Mouse (Mus musculus) left cerebral cortex, postnatal 14 days (tissue): Measurements from ENCODE around the gene Atn1. TPM values are rescaled to one million over a fixed set of nuclear protein-coding genes. Genes with fewer than 3 reads are reported as not detected.
"Not testable (repeated sequence)": the region's sequence is repeated elsewhere in the genome, so short reads cannot be mapped to it uniquely, and the experiment has no call there.

Experiments used
- DNase-seq, 2 experiments: peaks; one replicate each; pipeline ENCODE4 v3.0.0; 2021 to 2022; ENCODE audit warnings: low spot score in 2 of 2, mixed read lengths in 1 of 2
- intact Hi-C: fragments of 180-260 bp; cut with DNase I; formaldehyde crosslinking; loops from one replicate; pipeline ENCODE4 v1.15.1; 2025
- long read RNA-seq, 2 experiments: library from polyadenylated mRNA; stranded (forward); transcript quantifications; one replicate each; pipeline ENCODE4 v2.0.0; 2021
- total RNA-seq, 2 experiments: library from RNA; stranded (reverse); gene quantifications; 2 replicates each; pipeline ENCODE4 v1.2.3; 2021

Atn1 gene
- 100 to 1,000 TPM; 147 to 166 TPM for total RNA-seq
- long read RNA-seq, experiment 1, partial matches to known transcripts = 5 of 9 reads
- long read RNA-seq, experiment 1, other reads (novel, unspliced or antisense) = 4 of 9 reads
- long read RNA-seq, experiment 2, partial matches to known transcripts = 14 of 16 reads
- long read RNA-seq, experiment 2, other reads (novel, unspliced or antisense) = 2 of 16 reads

DNA sequence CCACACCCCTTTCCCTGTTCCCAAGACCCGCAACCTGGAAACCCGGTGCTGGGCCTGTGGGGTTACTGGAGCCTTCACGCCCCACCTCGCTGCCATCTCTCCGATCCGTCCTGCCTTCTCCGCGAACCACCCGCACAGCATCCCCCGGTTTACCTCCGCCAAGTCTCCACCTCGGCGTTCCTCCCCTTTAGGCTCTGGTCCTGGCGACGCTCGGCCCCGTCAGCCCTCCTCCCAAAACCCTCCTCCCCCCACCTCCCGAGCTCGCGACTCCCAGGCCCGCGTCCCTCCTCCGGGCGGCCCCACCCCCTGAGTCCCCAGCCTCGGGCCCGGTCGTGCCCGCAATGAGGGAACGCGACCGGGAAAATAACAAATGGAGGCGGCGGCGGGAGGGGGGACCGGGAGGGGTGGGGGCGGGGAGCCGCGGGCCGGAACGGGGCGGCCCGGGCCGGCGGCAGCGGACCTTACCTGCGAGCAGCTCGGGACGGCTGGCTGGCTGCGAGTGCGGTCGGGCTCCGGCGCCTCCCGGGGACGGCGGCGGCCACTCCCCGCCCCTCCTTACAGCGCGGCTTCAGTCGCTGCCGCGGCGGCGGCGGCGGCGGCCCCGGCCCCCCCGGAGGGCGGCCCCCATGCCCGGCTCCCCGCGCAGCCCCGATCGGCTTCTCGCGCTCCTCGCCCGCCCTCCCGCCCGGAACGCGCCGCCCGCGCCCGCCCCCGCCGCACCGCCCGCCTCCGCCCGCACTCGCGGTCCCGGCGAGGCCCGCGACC, at the start of gene Atn1, which contains the start of gene Gm45234:
Gene Atn1, minus strand, starts transcription at position 694 of the 765 bp plus-strand sequence.
Gene Gm45234, minus strand, starts transcription at position 191 of the 765 bp plus-strand sequence.
- intact Hi-C loops = no loop called here

DNA sequence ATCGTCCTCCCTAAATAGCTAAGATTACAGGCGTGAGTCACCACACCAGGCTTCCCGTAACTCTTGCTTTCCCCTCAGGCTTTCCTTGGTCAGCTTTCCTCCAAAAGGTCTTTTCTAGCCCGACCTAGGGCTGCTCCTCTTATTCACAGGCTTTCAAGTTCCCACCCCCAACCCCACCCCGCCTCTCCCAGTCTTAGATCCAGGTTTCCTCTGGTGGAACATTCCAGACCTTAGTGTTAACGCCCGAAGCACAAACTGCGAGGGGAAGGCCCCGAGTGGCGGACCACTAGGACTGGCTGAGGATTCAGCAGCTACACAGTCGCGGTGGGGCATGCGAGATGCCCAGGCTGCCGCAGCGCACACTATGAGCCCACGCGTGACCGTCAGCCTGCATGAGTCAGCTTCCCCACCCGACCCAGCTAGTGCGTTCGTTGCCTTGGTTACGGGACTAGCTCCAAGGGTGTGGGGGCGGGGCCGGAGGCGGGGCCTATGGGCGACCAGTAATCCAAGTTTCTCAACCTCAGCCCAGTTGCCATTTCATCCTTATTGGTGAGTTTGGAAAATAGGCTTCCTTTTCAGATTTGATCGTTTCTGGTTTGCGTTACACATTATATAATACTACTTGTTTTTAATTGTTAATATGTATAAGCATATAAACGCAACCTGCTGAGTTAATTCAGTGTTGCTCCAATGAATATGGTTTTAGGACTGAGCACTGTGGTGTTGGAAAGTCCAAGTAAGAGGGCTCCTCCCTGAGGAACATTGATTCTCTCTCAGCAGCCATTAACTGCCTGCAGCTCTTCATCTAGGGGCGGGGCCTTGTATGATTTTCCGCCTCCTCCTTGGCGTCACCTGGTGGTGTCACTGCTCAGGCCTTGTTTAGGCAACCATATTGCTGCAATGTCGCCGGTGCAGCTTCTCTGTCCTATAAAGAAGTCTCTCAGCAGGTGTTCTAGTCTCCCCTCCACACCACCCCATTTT, 49.3 kb upstream of the Atn1 start:
- DNase-seq = peak; percentile 96 to 99
- intact Hi-C loops = loop anchor here (2.0 kb wide), 1 partner anchor 37 kb away; the partner anchor contains the start of gene Eno2

More for the DNA sequence above, at the start of gene Atn1, which contains the start of gene Gm45234:
- peak in 1 of 2 experiments; percentile 52 for DNase-seq

DNA sequence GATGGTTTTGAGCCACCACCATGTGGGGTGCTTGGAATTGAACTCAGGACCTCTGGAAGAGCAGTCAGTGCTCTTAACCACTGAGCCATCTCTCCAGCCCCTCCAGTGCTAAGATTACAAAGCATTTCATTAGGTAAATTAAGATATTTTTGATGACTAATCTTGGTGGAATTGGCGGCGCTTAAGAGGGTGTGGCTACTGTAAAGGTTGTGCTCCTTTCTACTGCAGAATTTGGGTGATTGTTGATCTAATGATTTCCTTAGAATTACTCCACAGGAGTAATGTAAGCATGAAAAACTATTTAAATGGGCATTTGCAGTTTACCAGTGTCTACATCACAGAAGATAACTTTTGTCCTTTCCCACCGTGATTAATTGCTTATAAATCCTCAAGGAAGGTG, 48.0 kb upstream of the Atn1 start:
- no peak for DNase-seq
- intact Hi-C loops = loop anchor here (2.0 kb wide), 1 partner anchor 36 kb away; the partner anchor contains the start of gene Eno2

DNA sequence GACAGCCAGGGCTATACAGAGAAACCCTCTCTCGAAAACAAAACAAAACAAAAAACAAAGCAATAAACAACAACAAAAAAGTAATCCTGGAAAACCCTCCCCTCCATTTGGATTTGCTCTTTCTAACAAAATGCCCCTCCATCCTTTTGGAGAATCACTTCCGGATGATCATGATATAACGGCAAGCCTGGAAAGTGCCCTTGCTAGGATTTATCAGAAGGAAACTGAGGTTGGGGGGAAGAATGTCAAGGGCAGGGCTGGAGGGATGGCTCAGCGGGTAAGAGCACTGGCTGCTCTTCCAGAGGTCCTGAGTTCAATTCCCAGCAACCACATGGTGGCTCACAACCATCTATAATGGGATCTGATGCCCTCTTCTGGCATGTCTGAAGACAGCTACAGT, 47.4 kb upstream of the Atn1 start:
- intact Hi-C loops = loop anchor here (2.0 kb wide), 1 partner anchor 35 kb away; the partner anchor contains the start of gene Eno2
- DNase-seq = not testable (repeated sequence)

DNA sequence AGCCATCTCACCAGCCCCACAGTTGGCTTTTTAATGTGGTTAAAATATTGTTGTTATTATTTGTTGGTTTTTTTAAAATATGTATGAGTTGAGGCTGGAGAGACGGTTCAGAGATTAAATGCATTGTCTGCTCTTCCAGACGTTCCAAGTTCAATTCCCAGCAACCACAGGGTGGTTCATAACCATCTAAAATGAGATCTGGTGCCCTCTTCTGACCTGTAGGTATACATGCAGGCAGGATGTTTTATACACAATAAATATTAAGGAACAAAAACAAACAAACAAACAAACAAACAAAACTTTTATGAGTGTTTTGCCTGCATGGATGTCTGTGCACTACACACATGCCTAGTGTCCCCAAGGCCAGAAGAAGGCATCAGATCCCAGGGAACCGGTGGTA, 46.7 kb upstream of the Atn1 start:
- intact Hi-C loops = no loop called here

DNA sequence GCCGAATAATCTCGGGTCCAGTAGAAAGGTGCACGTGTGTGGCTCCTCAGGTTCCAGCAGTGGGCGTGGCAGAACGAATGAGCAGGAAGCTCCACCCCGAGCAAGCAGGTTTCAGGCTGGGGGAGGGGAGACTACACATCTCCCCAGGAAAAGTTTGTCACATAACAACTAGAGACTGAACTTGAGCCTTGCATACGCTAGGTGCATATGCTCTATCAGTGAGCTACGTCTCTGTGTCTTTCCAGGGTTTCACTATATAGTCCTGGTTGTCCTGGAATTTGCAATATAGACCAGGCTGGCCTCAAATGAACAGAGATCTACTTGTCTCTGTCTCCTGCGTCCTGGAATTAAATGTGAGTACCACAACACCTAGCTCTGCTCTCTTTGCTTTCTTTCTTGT, 46.1 kb upstream of the Atn1 start:
- intact Hi-C loops, DNase-seq: not testable (repeated sequence)

More for the DNA sequence above, 46.7 kb upstream of the Atn1 start:
- DNase-seq = no peak

DNA sequence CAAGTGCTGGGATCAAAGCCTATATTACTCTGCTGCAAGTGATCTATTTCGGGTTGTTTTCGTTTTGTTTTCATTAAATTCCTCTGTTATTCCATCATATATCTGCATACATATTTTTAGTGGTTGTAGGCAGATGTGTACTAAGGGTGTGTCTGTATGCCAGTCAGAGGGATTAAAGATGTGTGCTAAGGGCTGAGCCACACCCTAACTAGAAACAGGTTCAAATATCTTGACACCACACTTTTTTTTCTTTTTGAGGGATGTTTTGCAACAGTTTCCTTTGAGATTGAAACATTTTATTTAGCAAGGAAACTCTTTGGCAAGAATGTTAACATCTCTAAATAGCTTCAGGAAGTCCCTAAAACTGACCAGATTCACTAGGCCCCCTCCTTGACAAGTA, 39.9 kb upstream of the Atn1 start:
- no peak for DNase-seq
- intact Hi-C loops = no loop called here

DNA sequence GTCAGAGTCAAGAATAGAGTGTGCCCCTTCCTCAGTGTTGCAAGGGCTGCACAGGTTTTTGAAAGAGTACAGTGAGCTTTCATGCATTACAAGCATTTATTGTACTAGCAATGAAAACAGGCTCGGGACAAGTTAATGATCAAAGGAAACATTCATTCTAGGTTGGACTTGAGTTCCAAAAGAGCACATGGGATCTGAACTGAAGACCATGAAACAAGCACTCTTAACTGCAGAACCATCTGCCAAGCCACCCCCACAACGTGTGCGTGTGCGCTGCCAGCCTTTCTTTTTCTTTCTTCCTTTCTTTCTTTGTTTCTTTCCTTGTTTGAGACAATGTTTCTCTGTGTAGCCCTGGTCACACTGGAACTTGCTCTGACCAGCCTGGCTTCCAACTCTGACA, 39.5 kb upstream of the Atn1 start:
- intact Hi-C loops = no loop called here
- DNase-seq = no peak

DNA sequence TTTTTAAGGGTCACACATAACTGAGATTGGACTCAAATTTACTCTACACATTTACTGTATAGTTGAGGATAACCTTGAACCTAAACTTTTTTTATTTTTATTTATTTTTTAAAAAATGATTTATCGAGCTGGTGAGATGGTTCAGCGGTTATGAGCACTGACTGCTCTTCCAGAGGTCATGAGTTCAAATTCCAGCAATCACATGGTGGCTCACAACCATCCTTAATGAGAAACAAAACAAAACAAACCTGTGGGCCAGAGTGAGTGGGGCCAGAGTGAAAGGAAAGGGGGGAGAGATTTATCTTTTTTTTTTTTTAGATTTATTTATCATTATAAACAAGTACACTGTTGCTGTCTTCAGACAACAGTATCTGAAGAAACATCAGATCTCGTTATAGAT, 35.6 kb upstream of the Atn1 start:
- DNase-seq = no peak
- intact Hi-C loops = no loop called here

DNA sequence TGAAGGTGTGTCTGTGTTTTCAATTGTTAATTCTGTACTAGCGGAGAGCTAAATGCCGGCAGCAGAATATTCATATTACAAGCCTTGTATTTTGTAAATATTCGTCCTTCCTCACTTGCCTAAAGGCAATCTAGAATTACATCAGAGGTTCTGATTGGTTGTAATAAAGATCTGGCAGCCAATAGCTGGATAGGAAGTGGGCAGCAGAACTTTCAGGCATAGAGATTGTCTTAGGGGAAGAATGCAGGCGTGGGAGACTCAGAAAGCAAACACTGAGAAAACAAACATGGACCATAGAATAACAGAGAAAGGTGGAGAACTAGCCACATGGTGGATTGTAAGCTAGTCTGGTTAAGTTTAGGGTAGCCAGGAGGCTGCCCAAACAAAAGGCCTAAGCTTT, 33.8 kb upstream of the Atn1 start:
- intact Hi-C loops = no loop called here
- DNase-seq = no peak

DNA sequence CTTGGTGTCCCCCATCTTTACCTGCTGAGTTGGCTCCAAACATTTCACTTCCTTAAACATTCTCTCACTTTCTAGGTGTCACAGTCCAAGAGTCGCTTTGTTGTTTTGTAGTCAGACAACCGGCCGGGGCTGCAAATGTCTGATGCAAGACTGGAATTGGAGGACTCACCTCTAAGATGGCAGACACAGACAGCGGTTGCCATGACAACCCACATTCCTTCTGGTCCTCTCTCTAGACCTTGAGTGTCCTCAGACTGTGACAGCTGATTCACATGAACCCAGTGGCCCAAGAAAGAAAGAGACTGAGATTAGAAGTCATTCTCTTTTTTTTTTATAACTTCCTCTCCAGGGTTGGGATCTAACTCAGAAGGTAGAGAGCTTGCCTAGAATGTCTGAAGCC, 33.2 kb upstream of the Atn1 start:
- intact Hi-C loops = no loop called here
- no peak for DNase-seq

DNA sequence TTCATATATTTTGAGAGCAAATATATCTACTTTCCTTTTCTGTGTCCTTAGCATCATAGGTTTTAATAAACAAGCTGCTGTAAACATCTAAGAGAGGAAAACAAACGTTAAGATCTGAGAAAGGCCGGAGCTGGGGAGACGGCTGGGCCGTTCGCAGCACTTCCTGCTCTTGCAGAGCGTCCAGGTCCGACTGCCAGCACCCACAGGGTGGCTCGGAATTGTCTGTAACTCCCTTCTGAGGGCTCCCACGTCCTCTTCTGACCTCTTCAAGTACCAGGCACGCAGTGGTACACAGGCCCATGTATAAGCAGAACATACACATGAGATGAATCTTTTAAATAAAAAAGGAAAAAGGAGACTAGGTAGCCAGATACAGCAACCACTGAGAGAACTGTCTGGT, 31.4 kb upstream of the Atn1 start:
- DNase-seq = no peak
- intact Hi-C loops = no loop called here

DNA sequence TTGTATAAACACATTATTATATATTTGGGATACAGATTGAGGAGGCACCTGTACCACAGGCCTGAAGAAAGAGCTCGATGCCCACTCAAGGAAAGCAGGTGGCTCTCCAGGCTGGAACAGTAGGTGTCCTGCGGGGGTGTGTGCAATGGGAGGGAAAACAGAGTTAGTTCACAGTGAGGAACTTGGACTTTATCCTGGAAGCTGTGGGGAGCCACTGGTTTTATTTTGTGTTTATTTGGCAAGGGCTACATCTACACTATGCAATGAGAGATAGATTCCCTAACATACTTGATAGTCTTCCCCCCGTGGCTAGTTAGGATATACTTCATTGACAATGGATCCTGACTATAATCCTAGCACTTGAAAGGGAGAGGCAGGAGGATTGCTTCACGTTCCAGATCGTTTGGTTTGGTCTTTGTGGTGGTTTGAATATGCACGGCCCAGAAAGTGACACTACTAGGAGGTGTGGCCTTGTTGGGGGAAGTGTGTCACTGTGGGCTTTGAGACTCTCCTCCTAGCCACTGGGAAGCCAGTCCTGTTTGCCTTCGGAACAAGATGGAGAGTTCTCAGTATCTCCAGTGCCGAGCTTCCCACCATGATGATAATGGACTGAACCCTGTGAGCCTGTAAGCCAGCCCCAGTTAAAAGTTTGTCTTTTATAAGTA, 30.6 kb upstream of the Atn1 start:
- intact Hi-C loops = no loop called here
- no peak for DNase-seq

DNA sequence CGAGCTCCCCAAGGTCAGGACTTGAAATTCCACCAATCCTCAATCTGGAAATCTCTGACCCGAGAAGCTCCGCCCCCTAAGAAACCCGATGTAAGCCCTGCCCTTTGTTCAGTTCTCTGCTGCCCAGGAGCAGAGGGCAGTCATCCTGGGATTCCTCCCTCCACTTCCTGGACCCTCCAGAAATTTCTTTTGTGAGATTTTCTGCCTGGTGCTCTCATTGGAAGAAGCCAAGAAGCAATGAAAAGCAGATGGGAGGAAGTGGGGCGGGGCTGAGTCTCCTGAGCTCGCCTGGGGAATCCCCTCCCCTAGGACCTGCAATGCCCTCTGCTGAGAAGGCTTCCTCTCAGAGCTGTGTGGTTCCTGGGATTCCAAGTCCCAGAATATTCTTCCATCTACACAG, 26.1 kb upstream of the Atn1 start:
- intact Hi-C loops = no loop called here
- DNase-seq = no peak

DNA sequence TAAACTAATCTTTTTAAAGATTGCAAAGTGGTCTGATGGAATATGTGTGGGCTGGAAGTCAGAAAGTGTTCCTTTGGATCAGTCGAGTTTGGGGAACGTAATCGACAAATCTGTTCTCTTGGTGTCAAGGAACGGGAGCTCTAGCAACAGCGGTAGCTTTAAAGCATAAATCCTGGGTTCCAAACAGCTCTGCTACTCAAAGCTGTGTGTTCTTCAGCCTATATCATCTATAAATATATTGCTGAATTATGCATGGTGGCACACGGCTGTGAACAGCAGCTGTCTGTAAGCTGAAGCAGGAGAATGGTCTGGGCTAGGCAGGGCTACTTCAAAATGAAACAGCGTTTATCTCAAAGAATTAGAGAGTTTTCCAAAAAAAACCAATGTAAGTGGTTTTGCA, 24.6 kb upstream of the Atn1 start:
- intact Hi-C loops = no loop called here
- no peak for DNase-seq

DNA sequence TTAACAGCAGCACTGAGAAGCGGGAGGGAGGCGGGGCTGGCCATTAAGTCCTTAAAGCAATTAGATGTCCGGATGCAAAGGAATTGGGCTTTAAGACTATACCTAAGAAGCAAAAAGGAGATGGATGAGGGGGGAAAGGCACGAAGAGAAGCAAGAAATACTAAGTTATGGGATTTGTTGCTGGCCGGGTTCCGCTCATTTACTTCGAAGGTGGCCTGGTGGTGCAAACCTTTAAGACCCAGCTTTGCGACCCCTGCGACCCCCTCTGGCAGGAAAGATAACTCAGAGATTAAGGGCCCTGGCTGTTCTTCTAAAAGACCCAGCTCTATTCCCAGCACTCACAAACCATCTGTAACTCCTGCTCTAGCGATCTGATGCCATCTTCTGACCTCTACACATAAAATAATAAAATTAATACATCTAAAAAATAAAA, 23.7 kb upstream of the Atn1 start:
- intact Hi-C loops = no loop called here
- no peak for DNase-seq

DNA sequence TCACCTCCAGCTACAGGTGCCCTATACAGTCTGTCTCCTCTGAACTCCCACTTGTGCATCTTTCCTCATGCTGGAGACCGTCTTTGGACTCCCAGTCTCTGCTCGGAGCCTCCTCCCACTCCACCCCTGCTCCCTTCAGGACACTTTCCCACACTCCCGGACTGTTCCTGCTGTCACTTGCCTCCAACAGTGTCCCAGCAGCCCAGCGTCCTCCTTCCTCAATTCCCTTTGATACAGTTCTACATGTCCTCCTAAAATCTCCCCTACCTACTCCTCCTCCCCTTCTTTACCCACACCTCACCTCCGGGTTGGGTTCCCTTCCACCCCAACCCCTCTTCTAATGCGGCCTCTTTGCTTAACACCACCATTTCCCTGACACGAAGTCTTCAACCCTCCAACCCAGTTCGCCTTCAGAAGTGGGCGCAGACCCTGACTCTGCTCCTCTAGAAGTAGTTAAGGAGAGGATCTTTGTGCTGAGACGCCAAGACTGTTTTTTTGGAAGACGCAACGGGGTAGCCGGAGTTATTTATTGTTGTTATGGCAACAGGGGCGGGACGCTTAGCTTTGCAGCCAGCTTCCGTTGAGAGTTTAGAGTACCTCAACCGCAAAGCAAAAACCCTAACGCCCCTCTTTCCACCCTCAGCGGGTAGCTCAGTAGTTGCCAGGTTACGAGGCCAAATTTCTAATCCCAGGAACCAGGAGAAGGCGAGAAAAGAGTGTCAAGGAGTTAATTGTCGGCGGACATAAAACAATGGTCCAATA, 23.1 kb upstream of the Atn1 start, which contains the start of gene Lrrc23:
Gene Lrrc23, minus strand, starts transcription at position 506 of the 762 bp plus-strand sequence.
- intact Hi-C loops = no loop called here
- DNase-seq = peak in 1 of 2 experiments; percentile 63

DNA sequence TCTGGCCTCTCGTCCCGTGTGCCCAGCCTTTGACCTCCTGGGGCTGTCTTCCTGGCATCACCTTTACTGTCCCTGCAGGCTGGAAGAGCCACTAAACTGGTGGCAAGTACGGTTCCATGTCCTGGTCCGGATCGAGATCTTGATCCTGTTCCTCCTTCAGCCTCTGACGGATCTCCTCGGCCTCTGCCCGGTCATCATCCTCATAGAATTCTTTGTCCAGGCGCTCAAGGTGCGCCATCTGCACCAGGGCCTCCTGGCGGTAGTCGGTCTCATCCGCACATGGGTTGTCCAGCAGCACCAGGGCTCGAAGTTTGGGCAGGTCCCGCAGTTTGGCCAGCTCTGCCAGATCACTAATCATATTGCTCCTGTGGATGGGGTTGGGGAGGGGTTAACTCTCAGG, 14.2 kb upstream of the Atn1 start:
- DNase-seq = no peak

More for the DNA sequence above, 14.2 kb upstream of the Atn1 start:
- intact Hi-C loops = no loop called here
